In genomic region chr3:66512408-66512807, GRCm38 (mm10) we compare ENCODE assay signal across 15 mouse cellular contexts.
"Had no signal": no experiment of that assay in that cellular context is flagged by ENCODE, and none has a peak within 500 bp of the region (broad histone marks: within the 10 kb centered on the region; RNA-seq: fewer than 3 reads in every experiment).

No protein-coding gene starts in this region.

- H3K9ac ChIP-seq: kidney, embryonic 15.5 days; liver, embryonic 13.5 days; neural tube, embryonic 13.5 days had no signal

- H3K4me1 ChIP-seq: kidney, embryonic 15.5 days; neural tube, embryonic 13.5 days had no signal

- H3K4me3 ChIP-seq: kidney, embryonic 15.5 days; liver, embryonic 13.5 days; neural tube, embryonic 13.5 days had no signal

- DNase-seq: kidney, adult 8-10 months; kidney, postnatal 10 days; kidney, postnatal 36 days; liver, embryonic 13.5 days; lung, adult 2 months; lung, postnatal 14 days; lung, postnatal 4 days; midbrain, embryonic 14.5 days; retina, postnatal 1 day; thymus, adult 18-20 months; thymus, postnatal 36 days had no signal

- H3K36me3 ChIP-seq: kidney, embryonic 15.5 days; liver, embryonic 13.5 days; neural tube, embryonic 13.5 days had no signal

- H3K4me2 ChIP-seq: kidney, embryonic 15.5 days; liver, embryonic 13.5 days; midbrain, embryonic 11.5 days; neural tube, embryonic 13.5 days had no signal

- H3K9me3 ChIP-seq: kidney, embryonic 15.5 days; liver, embryonic 13.5 days; neural tube, embryonic 13.5 days had no signal

- H3K27me3 ChIP-seq: kidney, embryonic 15.5 days; liver, embryonic 13.5 days; megakaryocyte, embryonic 14.5 days; neural tube, embryonic 13.5 days had no signal

- H3K27ac ChIP-seq: kidney, embryonic 15.5 days; liver, embryonic 13.5 days; neural tube, embryonic 13.5 days had no signal
